Mouse (Mus musculus) heart, embryonic 16.5 days (tissue): ENCODE measurements around the gene Banp. TPM values are rescaled to one million over a fixed set of nuclear protein-coding genes. Genes with fewer than 3 reads are reported as not detected.

Experiments
- ATAC-seq: fragments of 200-750 bp; cut with Nextera tagmentation; replicated peaks from 2 replicates; pipeline ENCODE4 v1.8.0; 2017; ENCODE audit warnings: moderate number of reproducible peaks; ENCODE audit not compliant: insufficient read depth, low FRiP score; ENCODE audit errors: extremely low read depth
- H3K27ac ChIP-seq: fragments of 300-500 bp; sonication (generic); 2 replicates; pipeline ENCODE4 v1.5.1; 2014; ENCODE audit warnings: mild to moderate bottlenecking, low read length, control low read depth, moderate library complexity
- H3K27me3 ChIP-seq: fragments of 300-500 bp; sonication (generic); 2 replicates; pipeline ENCODE4 v1.6.1; 2014; ENCODE audit warnings: low read length, mixed read lengths; ENCODE audit not compliant: control insufficient read depth, insufficient read depth
- H3K36me3 ChIP-seq: fragments of 300-500 bp; sonication (generic); 2 replicates; pipeline ENCODE4 v1.6.1; 2014; ENCODE audit not compliant: control insufficient read depth, insufficient read depth
- H3K4me1 ChIP-seq: fragments of 300-500 bp; sonication (generic); 2 replicates; pipeline ENCODE4 v1.6.1; 2014; ENCODE audit warnings: low read length, mixed read lengths; ENCODE audit not compliant: control insufficient read depth, insufficient read depth
- H3K4me2 ChIP-seq: fragments of 300-500 bp; sonication (generic); 2 replicates; pipeline ENCODE4 v1.6.1; 2014; ENCODE audit warnings: low read depth, mild to moderate bottlenecking, control low read depth, low read length
- H3K4me3 ChIP-seq: fragments of 300-500 bp; sonication (generic); 2 replicates; pipeline ENCODE4 v1.5.1; 2014; ENCODE audit warnings: mild to moderate bottlenecking, control low read depth, low read length
- H3K9ac ChIP-seq: fragments of 300-500 bp; sonication (generic); 2 replicates; pipeline ENCODE4 v1.6.1; 2014; ENCODE audit warnings: low read length, control low read depth
- H3K9me3 ChIP-seq: fragments of 300-500 bp; sonication (generic); replicated peaks from 2 replicates; pipeline ENCODE4 v1.6.1; 2016; ENCODE audit warnings: low read length; ENCODE audit not compliant: control insufficient read depth
- WGBS: fragments of 180-500 bp; shearing (Covaris S2); extraction: QIAGEN DNeasy Blood & Tissue Kit; methylation state at CpG from one replicate; pipeline ENCODE4 v1.1.7; 2014; 5-methylcytosine and 5-hydroxymethylcytosine counted together
- polyA plus RNA-seq: library from polyadenylated mRNA; unstranded; fragments of >200 nt; fragmentation: Nextera tagmentation; extraction: Ambion mirVana; gene quantifications from 2 replicates; pipeline ENCODE4 v1.2.1, GENCODE M21; 2015

The Banp gene
- polyA plus RNA-seq, 1 experiment from 2014 or later = 33.1 TPM

- no peak for ATAC-seq
- Histone ChIP-seq H3K4me2 (no peak overlapping the region), H3K4me3 (no peak overlapping the region), H3K36me3 (peaks cover 36% of the 10 kb centered on the region), H3K9ac (no peak overlapping the region), H3K4me1 (no peaks in the 10 kb centered on the region), H3K27me3 (no peaks in the 10 kb centered on the region), H3K27ac (no peak overlapping the region), H3K9me3 (no peaks in the 10 kb centered on the region)
- 81% methylated on average over 4 of the region's 4 CpGs for WGBS
These were observed 49.1 kb downstream of the Banp start for GRCm38 (mm10) chr8:121998631-121999030.

- no peak overlapping the region for H3K4me3 ChIP-seq
- H3K9me3 ChIP-seq = no peaks in the 10 kb centered on the region
- H3K27me3 ChIP-seq = no peaks in the 10 kb centered on the region
- H3K4me2 ChIP-seq = no peak overlapping the region
- H3K36me3 ChIP-seq = peaks cover 36% of the 10 kb centered on the region
- no peak overlapping the region for H3K9ac ChIP-seq
- no peak for ATAC-seq
- no peak overlapping the region for H3K27ac ChIP-seq
- WGBS = 74% methylated on average over 5 of the region's 5 CpGs
- no peaks in the 10 kb centered on the region for H3K4me1 ChIP-seq
These were observed 49.7 kb downstream of the Banp start for GRCm38 (mm10) chr8:121999211-121999610.

GRCm38 (mm10) chr8:122001339-122002115 lies 52.0 kb downstream of the Banp start:
- ATAC-seq = no peak
- H3K27ac ChIP-seq = no peak overlapping the region
- no peaks in the 10 kb centered on the region for H3K27me3 ChIP-seq
- WGBS = 79% methylated on average over 15 of the region's 15 CpGs
- H3K9ac ChIP-seq = no peak overlapping the region
- H3K36me3 ChIP-seq = peaks cover 35% of the 10 kb centered on the region
- H3K9me3 ChIP-seq = no peaks in the 10 kb centered on the region
- no peaks in the 10 kb centered on the region for H3K4me1 ChIP-seq
- H3K4me3 ChIP-seq = no peak overlapping the region
- H3K4me2 ChIP-seq = no peak overlapping the region

- no peak for ATAC-seq
- H3K27ac ChIP-seq = no peak overlapping the region
- H3K9me3 ChIP-seq = no peaks in the 10 kb centered on the region
- 78% methylated on average over 8 of the region's 8 CpGs for WGBS
- H3K4me3 ChIP-seq = no peak overlapping the region
- H3K4me2 ChIP-seq = no peak overlapping the region
- no peaks in the 10 kb centered on the region for H3K27me3 ChIP-seq
- peaks cover 25% of the 10 kb centered on the region for H3K36me3 ChIP-seq
- H3K9ac ChIP-seq = no peak overlapping the region
- peaks cover 4% of the 10 kb centered on the region for H3K4me1 ChIP-seq
These were observed 54.1 kb downstream of the Banp start for GRCm38 (mm10) chr8:122003646-122004045.

- H3K4me1 ChIP-seq = peaks cover 6% of the 10 kb centered on the region
- no peak overlapping the region for H3K4me3 ChIP-seq
- 84% methylated on average over 5 of the region's 5 CpGs for WGBS
- H3K9ac ChIP-seq = no peak overlapping the region
- H3K4me2 ChIP-seq = no peak overlapping the region
- no peak overlapping the region for H3K27ac ChIP-seq
- peaks cover 28% of the 10 kb centered on the region for H3K36me3 ChIP-seq
- no peaks in the 10 kb centered on the region for H3K9me3 ChIP-seq
- H3K27me3 ChIP-seq = no peaks in the 10 kb centered on the region
- no peak for ATAC-seq
These were observed 54.6 kb downstream of the Banp start for GRCm38 (mm10) chr8:122004131-122004530.

GRCm38 (mm10) chr8:122005422-122006204 lies 56.1 kb downstream of the Banp start:
- no peak overlapping the region for H3K27ac ChIP-seq
- H3K4me3 ChIP-seq = no peak overlapping the region
- ATAC-seq = no peak
- no peaks in the 10 kb centered on the region for H3K9me3 ChIP-seq
- peaks cover 28% of the 10 kb centered on the region for H3K36me3 ChIP-seq
- no peak overlapping the region for H3K4me2 ChIP-seq
- H3K9ac ChIP-seq = no peak overlapping the region
- peaks cover 9% of the 10 kb centered on the region for H3K4me1 ChIP-seq
- H3K27me3 ChIP-seq = no peaks in the 10 kb centered on the region
- 89% methylated on average over 25 of the region's 25 CpGs for WGBS

GRCm38 (mm10) chr8:122006688-122007484 lies 57.3 kb downstream of the Banp start:
- Histone ChIP-seq H3K27ac (no peak overlapping the region), H3K36me3 (peaks cover 24% of the 10 kb centered on the region), H3K4me2 (no peak overlapping the region), H3K27me3 (no peaks in the 10 kb centered on the region), H3K9ac (no peak overlapping the region), H3K9me3 (no peaks in the 10 kb centered on the region), H3K4me1 (peaks cover 10% of the 10 kb centered on the region), H3K4me3 (no peak overlapping the region)
- WGBS = 85% methylated on average over 13 of the region's 13 CpGs
- ATAC-seq = no peak

- H3K36me3 ChIP-seq = peaks cover 20% of the 10 kb centered on the region
These were observed 58.8 kb downstream of the Banp start for GRCm38 (mm10) chr8:122008395-122008794.

More at GRCm38 (mm10) chr8:122008395-122008794, 58.8 kb downstream of the Banp start:
- Histone ChIP-seq H3K27me3 (no peaks in the 10 kb centered on the region), H3K4me2 (no peak overlapping the region), H3K4me3 (no peak overlapping the region), H3K9ac (no peak overlapping the region), H3K9me3 (no peaks in the 10 kb centered on the region), H3K27ac (no peak overlapping the region), H3K4me1 (peaks cover 10% of the 10 kb centered on the region)
- 84% methylated on average over 5 of the region's 5 CpGs for WGBS
- no peak for ATAC-seq
